Mouse (Mus musculus) stomach, postnatal 0 days (tissue): ENCODE measurements around the gene Ganc. TPM values are rescaled to one million over a fixed set of nuclear protein-coding genes. Genes with fewer than 3 reads are reported as not detected.

Experiments used
- ATAC-seq: fragments of 200-750 bp; cut with Nextera tagmentation; 2 replicates; pipeline ENCODE4 v1.8.0; 2017; ENCODE audit not compliant: low FRiP score, low TSS enrichment
- DNase-seq: peaks from one replicate; pipeline ENCODE4 v3.0.0-alpha.2; 2016; ENCODE audit warnings: low spot score
- H3K27ac ChIP-seq: fragments of 300-500 bp; sonication (generic); replicated peaks from 2 replicates; pipeline ENCODE4 v1.5.1; 2014; ENCODE audit warnings: mild to moderate bottlenecking, control low read depth
- H3K27me3 ChIP-seq: fragments of 300-500 bp; sonication (generic); 2 replicates; pipeline ENCODE4 v1.6.1; 2014; ENCODE audit warnings: low read length; ENCODE audit not compliant: control insufficient read depth, insufficient read depth
- H3K36me3 ChIP-seq: fragments of 300-500 bp; sonication (generic); 2 replicates; pipeline ENCODE4 v1.6.1; 2014; ENCODE audit warnings: low read length, mixed read lengths; ENCODE audit not compliant: control insufficient read depth, insufficient read depth
- H3K4me1 ChIP-seq: fragments of 300-500 bp; sonication (generic); replicated peaks from 2 replicates; pipeline ENCODE4 v1.6.1; 2014; ENCODE audit warnings: antibody characterized with exemption; ENCODE audit not compliant: control insufficient read depth, insufficient read depth
- H3K4me2 ChIP-seq: fragments of 300-500 bp; sonication (generic); replicated peaks from 2 replicates; pipeline ENCODE4 v1.6.1; 2014; ENCODE audit warnings: low read depth, mild to moderate bottlenecking, control low read depth, moderate library complexity
- H3K4me3 ChIP-seq: fragments of 300-500 bp; sonication (generic); 2 replicates; pipeline ENCODE4 v1.5.1; 2014; ENCODE audit warnings: low read depth, low read length, control low read depth
- H3K9ac ChIP-seq: fragments of 300-500 bp; sonication (generic); 2 replicates; pipeline ENCODE4 v1.6.1; 2014; ENCODE audit warnings: mild to moderate bottlenecking, low read length, control low read depth, mixed read lengths
- H3K9me3 ChIP-seq: fragments of 300-500 bp; sonication (generic); 2 replicates; pipeline ENCODE4 v1.6.1; 2016; ENCODE audit warnings: low read length; ENCODE audit not compliant: control insufficient read depth
- CTCF ChIP-seq: IDR thresholded peaks from 2 replicates; pipeline ENCODE4 v1.5.1; 2016; ENCODE audit warnings: antibody characterized with exemption, low read depth, mild to moderate bottlenecking, moderate library complexity
- EP300 ChIP-seq: optimal IDR thresholded peaks from 2 replicates; pipeline ENCODE3; 2016; ENCODE audit warnings: antibody characterized with exemption
- WGBS: fragments of 180-500 bp; shearing (Covaris S2); extraction: QIAGEN DNeasy Blood & Tissue Kit; methylation state at CpG from one replicate; pipeline ENCODE4 v1.1.7; 2014; 5-methylcytosine and 5-hydroxymethylcytosine counted together
- polyA plus RNA-seq: library from polyadenylated mRNA; unstranded; fragments of >200 nt; fragmentation: Nextera tagmentation; extraction: Ambion mirVana; gene quantifications from 2 replicates; pipeline ENCODE4 v1.2.1, GENCODE M21; 2015

Gene Ganc
- polyA plus RNA-seq, 1 experiment from 2014 or later, result 6.8 TPM

DNA sequence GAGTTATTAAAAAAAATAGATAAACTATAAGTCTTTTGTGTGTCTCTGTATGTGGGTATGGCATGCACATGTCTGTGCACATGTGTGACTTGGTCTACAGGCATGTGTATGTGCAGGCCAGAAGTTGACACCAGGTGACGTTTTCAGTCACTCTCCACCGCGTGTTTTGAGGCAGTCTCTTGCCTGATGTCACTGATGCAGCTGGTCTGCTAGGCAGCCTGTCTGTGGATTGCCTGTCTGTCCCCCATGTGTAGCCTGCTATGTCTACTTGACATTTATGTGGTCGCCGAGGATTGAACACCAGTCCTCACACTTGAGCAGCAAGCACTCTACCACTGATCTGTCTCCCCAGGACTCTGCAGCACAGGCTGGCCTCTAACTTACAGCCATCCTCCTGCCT is 20.7 kb downstream of the Ganc start:
- WGBS, result 82% methylated on average over 5 of the region's 5 CpGs
- no peaks in the 10 kb centered on the region for H3K36me3 ChIP-seq
- ATAC-seq, result no peak
- no peaks in the 10 kb centered on the region for H3K27me3 ChIP-seq
- H3K4me3 ChIP-seq, result no peak overlapping the region
- no peak overlapping the region for H3K9ac ChIP-seq
- no peak overlapping the region for H3K4me2 ChIP-seq
- no peaks in the 10 kb centered on the region for H3K9me3 ChIP-seq
- TF ChIP-seq EP300 (no peak), CTCF (no peak)
- H3K27ac ChIP-seq, result no peak overlapping the region
- H3K4me1 ChIP-seq, result no peaks in the 10 kb centered on the region
- DNase-seq, result no peak

DNA sequence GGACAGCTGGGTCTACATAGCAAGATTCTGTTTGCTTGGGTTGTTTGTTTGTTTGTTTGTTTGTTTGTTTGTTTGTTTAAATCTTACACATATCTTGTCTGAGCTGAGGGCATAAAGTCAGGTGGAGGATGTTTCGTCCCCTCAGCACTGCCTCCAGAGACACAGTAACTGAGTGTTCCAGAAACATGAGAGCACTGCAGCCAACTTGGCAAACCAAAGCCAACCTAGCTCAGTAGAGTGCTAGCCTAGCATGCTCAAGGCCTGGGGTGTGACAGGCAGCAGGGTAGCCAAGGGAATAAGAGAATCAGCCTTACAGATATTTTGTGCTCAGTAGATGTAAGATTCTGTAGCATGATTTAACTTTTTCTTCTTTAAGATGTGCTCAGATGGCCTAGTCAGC is 40.8 kb downstream of the Ganc start:
- TF ChIP-seq EP300 (no peak), CTCF (no peak)
- Histone ChIP-seq H3K4me1 (no peaks in the 10 kb centered on the region), H3K4me3 (no peak overlapping the region), H3K27ac (no peak overlapping the region), H3K4me2 (no peak overlapping the region), H3K9ac (no peak overlapping the region), H3K27me3 (no peaks in the 10 kb centered on the region), H3K36me3 (no peaks in the 10 kb centered on the region), H3K9me3 (no peaks in the 10 kb centered on the region)
- DNase-seq (no peak), ATAC-seq (no peak)
- WGBS, result 82% methylated on average over 1 of the region's 1 CpGs

DNA sequence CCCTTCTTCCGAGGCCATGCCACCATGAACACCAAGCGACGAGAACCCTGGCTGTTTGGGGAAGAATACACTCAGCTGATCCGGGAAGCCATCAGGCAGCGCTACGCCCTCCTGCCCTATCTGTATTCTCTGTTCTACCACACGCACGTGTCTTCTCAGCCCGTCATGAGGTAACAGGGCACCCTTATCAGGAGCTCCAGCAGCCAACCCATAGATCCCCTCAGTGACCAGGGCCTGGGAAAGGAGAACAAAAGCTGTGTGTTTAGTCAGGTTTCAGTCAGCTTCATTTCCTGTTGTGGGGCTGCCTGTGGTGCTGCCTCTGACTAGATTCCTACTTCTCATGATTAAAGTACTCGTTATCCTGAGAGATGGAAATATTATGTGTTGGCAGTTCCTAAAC is 42.7 kb downstream of the Ganc start:
- Histone ChIP-seq H3K27me3 (no peaks in the 10 kb centered on the region), H3K27ac (no peak overlapping the region), H3K36me3 (no peaks in the 10 kb centered on the region), H3K9me3 (no peaks in the 10 kb centered on the region), H3K4me2 (no peak overlapping the region), H3K4me1 (no peaks in the 10 kb centered on the region), H3K4me3 (no peak overlapping the region), H3K9ac (no peak overlapping the region)
- ATAC-seq, result peak; percentile 76; the same call in 1 of the 2 replicates
- no peak for TF ChIP-seq CTCF
- no peak for TF ChIP-seq EP300
- DNase-seq, result peak; percentile 37
- WGBS, result 61% methylated on average over 10 of the region's 10 CpGs

DNA sequence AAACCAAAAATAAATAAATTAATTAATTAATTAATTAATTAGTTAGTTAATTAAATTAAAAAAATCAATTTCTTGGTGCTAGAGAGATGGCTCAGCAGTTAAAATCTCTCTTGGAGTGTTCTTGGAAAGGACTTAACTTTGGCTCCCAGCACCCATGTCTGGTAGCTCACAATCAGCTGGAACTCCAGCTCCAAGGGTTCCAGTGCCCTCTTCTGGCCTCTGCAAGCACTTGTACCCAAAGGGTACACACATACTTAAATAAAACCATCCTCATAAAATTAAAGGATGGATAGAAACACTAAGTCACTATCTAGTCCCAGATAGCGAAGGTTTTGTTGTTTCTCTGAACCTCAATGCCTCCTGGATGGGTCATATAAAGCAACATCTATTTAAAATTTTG is 43.6 kb downstream of the Ganc start:
- no peak overlapping the region for H3K4me2 ChIP-seq
- ATAC-seq (no peak), DNase-seq (no peak)
- TF ChIP-seq EP300 (no peak), CTCF (no peak; the same call in 1 of the 2 replicates)
- no peaks in the 10 kb centered on the region for H3K27me3 ChIP-seq
- 94% methylated on average over 1 of the region's 1 CpGs for WGBS
- H3K36me3 ChIP-seq, result no peaks in the 10 kb centered on the region
- no peak overlapping the region for H3K4me3 ChIP-seq
- no peaks in the 10 kb centered on the region for H3K4me1 ChIP-seq
- H3K9ac ChIP-seq, result no peak overlapping the region
- H3K9me3 ChIP-seq, result no peaks in the 10 kb centered on the region
- H3K27ac ChIP-seq, result no peak overlapping the region

DNA sequence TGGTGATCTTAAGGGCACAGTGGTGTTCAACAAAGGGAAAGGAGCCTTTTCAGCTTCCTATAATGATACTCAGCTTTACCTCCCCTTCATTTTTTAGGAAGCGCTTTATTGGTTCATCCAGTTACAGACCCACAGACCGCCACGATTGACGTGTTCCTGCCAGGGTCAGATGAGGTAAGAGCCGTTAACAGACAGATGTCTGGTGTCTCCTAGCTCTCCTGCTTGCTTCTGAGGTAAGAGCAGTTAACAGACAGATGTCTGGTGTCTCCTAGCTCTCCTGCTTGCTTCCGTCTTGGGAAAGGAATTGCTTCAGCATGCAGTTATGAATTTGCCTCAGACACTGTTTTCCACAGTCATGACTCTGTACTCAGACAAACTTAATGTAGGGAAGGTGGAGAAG is 47.0 kb downstream of the Ganc start:
- H3K36me3 ChIP-seq, result no peaks in the 10 kb centered on the region
- H3K9ac ChIP-seq, result no peak overlapping the region
- H3K4me2 ChIP-seq, result no peak overlapping the region
- no peak for ATAC-seq
- DNase-seq, result no peak
- no peak for TF ChIP-seq CTCF
- no peak for TF ChIP-seq EP300
- no peak overlapping the region for H3K27ac ChIP-seq
- H3K9me3 ChIP-seq, result no peaks in the 10 kb centered on the region
- H3K4me1 ChIP-seq, result no peaks in the 10 kb centered on the region
- no peaks in the 10 kb centered on the region for H3K27me3 ChIP-seq
- H3K4me3 ChIP-seq, result no peak overlapping the region
- 74% methylated on average over 6 of the region's 6 CpGs for WGBS

DNA sequence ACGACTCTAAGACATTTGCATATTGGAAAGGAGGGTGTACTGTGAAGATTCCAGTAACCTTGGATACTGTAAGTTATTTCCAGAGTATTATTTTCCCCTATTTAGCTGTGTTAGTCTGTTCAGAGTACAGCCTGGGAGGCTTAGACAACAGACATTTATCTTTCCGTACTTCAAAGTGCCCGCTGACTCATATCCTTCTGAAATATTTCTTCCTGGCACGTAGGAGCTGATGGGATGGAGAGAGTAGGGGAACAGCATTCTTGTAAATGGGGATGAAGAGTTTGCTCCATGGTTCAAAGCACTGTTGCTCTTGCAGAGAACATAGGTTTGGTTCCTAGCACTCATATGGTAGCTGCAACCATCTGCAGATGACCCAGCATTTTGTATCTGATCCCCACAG is 48.9 kb downstream of the Ganc start:
- Histone ChIP-seq H3K9ac (no peak overlapping the region), H3K4me2 (no peak overlapping the region), H3K4me1 (no peaks in the 10 kb centered on the region), H3K27me3 (no peaks in the 10 kb centered on the region), H3K36me3 (no peaks in the 10 kb centered on the region), H3K27ac (no peak overlapping the region), H3K9me3 (no peaks in the 10 kb centered on the region), H3K4me3 (no peak overlapping the region)
- no peak for TF ChIP-seq EP300
- TF ChIP-seq CTCF, result no peak
- ATAC-seq (peak; percentile 45; the same call in 1 of the 2 replicates), DNase-seq (no peak)
- WGBS, result 52% methylated on average over 4 of the region's 4 CpGs
